Mouse (Mus musculus) megakaryocyte, adult 5-6 weeks (primary cell): ENCODE results near the gene Ktn1. TPM values are rescaled to one million over a fixed set of nuclear protein-coding genes. Genes with fewer than 3 reads are reported as not detected.

Experiments
- ATAC-seq: 2 replicates; pipeline ENCODE4 v1.8.0; 2016; ENCODE audit warnings: mild to moderate bottlenecking, inconsistent platforms; ENCODE audit not compliant: poor library complexity, severe bottlenecking
- total RNA-seq, 2 experiments: library from RNA; stranded (forward) in 1 of 2; stranded (reverse) in 1 of 2; fragments of 153-499, 151-499 nt in 1 of 2; fragments of 221-1000, 200-1000 nt in 1 of 2; gene quantifications; 2 replicates each; pipeline versions ENCODE4 v1.2.3 to v1.2.4; 2015 to 2017

Ktn1 gene
- total RNA-seq, 2 experiments from 2014 or later: 23.0 to 26.1 TPM

- 0 out of 2 replicates have a peak, but pooled peaks have one; percentile 27 for ATAC-seq
Measured at GRCm38 (mm10) chr14:47751422-47752205, 103.4 kb downstream of the Ktn1 start.

- ATAC-seq: no peak
Measured at GRCm38 (mm10) chr14:47753561-47753960, 105.3 kb downstream of the Ktn1 start.

- peak; percentile 89 for ATAC-seq
Measured at GRCm38 (mm10) chr14:47754253-47754897, 106.1 kb downstream of the Ktn1 start.

DNA sequence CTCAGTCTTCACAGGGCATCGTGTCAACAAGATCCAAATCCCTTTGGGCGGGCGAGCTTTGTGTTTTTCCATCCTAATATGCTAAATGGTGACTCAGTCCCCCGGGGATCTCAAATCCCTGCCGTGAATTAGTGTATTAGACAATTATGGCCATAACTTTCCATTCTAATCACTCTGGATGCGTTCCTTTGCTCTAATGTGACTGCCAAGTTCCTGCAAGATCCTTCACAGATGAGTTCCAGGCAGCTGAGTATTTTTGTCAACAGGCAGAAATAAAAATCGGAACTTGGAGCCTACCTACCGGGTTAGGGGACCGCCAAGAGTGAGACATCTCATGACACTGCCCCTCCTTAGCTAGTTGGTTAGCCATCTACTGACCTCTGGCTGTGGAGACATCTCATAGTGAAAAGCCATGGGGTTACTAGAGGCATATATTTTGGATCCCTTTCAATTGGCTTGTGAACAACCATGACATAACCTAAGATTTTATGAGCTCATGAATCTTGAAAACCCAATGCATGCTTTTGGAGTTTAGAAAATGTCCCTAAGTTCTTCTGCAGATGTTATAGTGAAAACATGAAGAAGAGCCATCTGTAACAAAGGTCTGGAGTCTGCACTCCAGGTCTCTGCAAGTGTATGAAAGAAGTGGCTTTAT lies 108.3 kb downstream of the Ktn1 start:
- no peak for ATAC-seq

GRCm38 (mm10) chr14:47765192-47765591 lies 116.9 kb downstream of the Ktn1 start:
- ATAC-seq: no peak

DNA sequence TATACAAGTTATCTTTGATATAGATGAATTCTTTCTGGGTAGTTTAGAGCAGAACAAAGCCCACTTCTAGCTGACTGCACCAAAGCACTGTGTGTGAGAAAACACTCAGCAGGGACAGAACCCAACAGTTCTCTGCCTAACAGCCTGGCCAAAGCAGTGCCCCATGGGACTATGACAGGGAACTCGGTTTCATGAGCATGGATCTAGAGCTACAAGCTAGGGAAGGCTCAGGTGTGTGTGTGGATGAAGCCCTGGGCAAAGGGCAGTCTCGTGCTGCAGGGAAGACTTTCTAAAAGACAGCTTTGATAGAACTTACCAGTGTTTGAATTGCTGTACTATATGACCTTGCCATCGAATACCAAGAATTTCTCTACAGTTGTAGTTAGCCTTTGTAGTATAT lies 117.5 kb downstream of the Ktn1 start:
- ATAC-seq: no peak

DNA sequence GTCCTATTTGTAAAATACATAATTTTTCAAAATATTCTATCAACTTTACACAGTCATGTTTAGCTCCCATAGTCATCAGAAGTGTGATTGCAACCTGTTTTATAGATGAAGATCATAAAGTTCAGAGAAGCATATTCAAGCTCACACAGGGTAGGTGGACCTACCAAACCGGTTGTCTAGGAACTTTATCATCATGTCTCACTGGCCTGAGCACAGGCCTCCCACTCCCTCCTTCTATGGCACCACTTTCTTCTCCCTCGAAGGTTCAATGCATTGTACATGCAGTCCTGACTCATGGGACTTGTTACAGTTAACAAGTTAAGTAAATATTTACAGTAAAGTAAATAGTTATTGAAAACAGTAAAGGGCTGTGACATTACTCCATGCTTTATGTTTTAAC lies 118.1 kb downstream of the Ktn1 start:
- ATAC-seq: no peak

DNA sequence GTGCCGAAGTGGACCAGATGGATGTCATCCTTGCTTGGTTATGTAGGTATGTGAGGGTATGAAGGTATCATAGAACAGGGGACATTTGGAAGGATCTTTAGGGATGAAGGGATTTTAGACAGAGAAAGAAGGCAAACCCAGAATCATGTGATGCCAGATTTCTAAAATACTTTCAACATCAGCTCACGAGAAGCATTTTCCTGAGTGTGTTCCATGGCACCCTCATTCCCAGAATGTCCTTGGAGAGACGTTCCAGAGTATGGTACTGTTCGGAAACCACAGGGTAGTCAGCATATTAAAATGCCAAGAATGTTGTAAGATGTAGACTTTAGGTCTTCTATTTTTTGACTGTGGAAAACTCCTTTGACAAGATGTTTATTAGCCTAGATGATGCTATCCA lies 123.2 kb downstream of the Ktn1 start:
- no peak for ATAC-seq

DNA sequence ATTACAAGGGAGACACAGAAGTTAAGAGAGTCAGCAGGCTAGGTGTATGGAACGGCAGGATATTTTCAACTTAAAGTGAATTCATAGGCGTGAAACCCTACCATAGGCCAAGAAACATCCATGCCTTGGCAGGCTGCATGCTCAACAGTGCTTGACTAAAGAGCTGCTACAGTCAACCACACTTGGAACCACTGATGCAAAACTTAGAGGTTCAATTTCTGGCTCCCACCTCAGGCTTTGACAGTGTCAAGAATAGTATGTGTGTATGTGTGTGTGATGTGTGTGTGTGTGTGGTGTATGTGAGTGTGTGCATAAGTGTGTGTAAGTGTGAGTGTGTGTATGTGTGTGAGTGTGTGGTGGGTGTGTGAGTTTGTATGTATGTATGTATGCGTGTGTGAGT lies 127.3 kb downstream of the Ktn1 start:
- ATAC-seq: no peak

DNA sequence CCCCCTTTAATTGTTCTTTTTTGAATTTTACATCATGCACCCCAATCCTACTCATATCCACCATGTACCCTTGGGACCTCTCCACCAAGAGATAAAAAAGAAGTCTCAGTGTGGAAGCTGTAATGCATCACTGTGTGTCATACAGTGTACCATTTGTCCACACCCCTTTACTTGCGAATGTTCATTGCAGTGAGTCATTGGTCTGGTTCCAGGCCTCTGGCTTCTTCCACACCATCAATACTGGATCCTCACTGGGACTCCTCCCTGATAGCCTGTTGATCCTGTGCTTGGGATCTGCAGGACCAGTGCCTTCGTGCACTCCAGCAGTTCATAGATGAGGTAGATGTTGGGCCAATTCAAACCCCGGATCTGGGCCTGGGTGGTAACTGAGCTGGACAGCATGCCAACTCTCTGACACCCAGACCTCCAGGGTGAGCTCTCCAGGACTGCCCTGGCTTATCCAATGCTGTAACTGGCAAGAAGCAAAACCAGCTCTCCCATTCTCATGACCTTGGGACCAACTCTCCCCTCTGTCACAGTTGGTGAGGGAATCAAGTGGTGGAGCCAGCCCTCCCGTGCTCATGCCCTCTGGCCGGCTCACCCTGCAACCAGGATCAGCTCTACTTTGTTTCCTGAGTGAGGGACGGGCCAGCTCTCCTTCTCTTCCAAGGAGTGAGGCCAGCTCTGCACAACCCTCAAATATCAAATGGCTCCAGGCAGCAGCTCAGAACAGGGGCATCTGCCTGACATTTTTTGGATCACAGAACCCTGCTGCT lies 128.2 kb downstream of the Ktn1 start:
- ATAC-seq: no peak

DNA sequence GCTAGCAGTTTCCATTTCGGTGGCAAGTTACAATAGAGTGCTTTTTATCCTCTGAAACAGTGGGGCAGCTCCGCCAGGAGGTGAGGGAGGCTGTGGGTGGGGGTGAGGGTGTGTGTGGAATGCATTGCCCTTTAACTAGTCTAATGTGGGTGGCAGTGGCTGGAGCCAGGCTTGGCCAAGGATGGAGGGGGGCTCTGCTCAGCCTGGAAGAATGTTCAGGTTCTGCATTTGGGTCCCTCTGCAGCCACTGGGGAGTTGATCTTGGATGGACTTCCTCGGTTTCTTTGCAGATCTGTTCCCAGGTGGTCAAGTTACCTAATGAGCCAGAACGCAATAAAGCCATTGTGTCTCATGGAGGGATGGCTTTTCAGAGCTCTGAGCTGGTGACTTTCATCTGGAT lies 137.9 kb downstream of the Ktn1 start:
- no peak for ATAC-seq

Other genes starting within 250 kb of the Ktn1 start
- 55.8 and 59.1 TPM in 2 replicates for gene Dlgap5, start 230.0 kb upstream of the Ktn1 start, total RNA-seq (2015)
- gene Dlgap5, start 230.0 kb upstream of the Ktn1 start, total RNA-seq (2017): 98.6 and 105 TPM in 2 replicates
- 11.2 and 17.5 TPM in 2 replicates for gene Fbxo34, start 198.0 kb upstream of the Ktn1 start, total RNA-seq (2015)
- 20.7 and 21.8 TPM in 2 replicates for gene Fbxo34, start 198.0 kb upstream of the Ktn1 start, total RNA-seq (2017)
- gene Atg14, start 77.8 kb upstream of the Ktn1 start, total RNA-seq (2015): 3.7 and 4.5 TPM in 2 replicates
- 4.2 and 6.4 TPM in 2 replicates for gene Atg14, start 77.8 kb upstream of the Ktn1 start, total RNA-seq (2017)